In the genomic region with DNA sequence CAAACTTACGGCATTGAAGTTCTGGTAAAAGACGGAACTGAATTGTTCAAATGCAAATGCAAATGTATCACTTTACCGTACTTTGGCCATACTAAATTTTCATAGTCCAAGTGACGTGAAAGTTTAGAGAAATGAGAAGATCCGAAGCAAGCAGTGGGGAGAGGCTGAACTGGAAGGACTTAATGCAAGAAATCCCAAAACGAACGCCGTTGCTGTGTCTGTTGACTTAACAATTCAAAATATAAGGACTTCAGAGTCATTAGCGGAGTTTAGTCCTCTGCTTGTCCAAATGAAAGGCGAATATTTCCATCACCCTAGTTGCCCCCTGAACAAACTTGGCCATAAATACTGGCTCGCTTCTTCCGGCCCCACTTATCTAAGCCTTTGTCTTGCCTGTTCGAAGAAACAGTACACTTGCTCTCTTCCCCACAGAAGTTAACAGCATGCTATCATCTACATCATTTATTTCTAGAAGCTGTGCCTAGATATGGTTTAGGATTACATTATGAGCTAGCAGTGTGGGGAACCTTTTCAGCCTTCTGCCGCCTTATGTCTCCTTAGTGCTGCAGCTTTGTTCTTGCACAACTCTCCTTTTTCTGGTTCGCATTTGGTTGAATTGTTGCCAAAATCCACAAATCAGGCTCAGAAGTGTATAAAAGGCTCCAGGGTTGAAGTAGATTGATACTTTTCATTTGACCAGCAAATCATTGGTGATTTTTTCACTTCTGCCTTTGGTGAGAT, we compare ENCODE assay signal across 8 mouse cellular contexts. TPM values are rescaled to one million over a fixed set of nuclear protein-coding genes. Genes with fewer than 3 reads are reported as not detected.
DNase-seq lines count a peak whose midpoint lies in the region; ATAC-seq lines count a peak whose summit lies in the region.

No protein-coding gene starts in this region.

- 6% methylated on average over 15 of the region's 15 CpGs for WGBS in forebrain, embryonic 13.5 days
- WGBS in kidney, embryonic 14.5 days: 4% methylated on average over 15 of the region's 15 CpGs
- 24% methylated on average over 15 of the region's 15 CpGs for WGBS in midbrain, embryonic 10.5 days

- H3K4me3 ChIP-seq in forebrain, embryonic 13.5 days: peak overlapping the region; percentile 51
- H3K4me3 ChIP-seq in kidney, embryonic 14.5 days (ENCODE audit: low read length): peak overlapping the region; percentile 47
- H3K4me3 ChIP-seq in midbrain, embryonic 10.5 days: peak overlapping the region; percentile 59

- no peaks in the 10 kb centered on the region for H3K36me3 ChIP-seq in forebrain, embryonic 13.5 days (ENCODE audit: poor library complexity, severe bottlenecking)
- no peaks in the 10 kb centered on the region for H3K36me3 ChIP-seq in kidney, embryonic 14.5 days (ENCODE audit: control insufficient read depth, insufficient read depth, low read length)
- no peaks in the 10 kb centered on the region for H3K36me3 ChIP-seq in midbrain, embryonic 10.5 days

- H3K9me3 ChIP-seq in forebrain, embryonic 13.5 days (replicated peaks): no peaks in the 10 kb centered on the region
- H3K9me3 ChIP-seq in kidney, embryonic 14.5 days (ENCODE audit: control insufficient read depth, low read length): no peaks in the 10 kb centered on the region
- no peaks in the 10 kb centered on the region for H3K9me3 ChIP-seq in midbrain, embryonic 10.5 days (replicated peaks)

- DNase-seq in frontal cortex, postnatal 36 days (ENCODE audit: low spot score in 2 of 2): peak; percentile 13 to 24
- peak; percentile 70 for DNase-seq in NIH3T3 (ENCODE audit: low read depth)
- DNase-seq in midbrain, embryonic 10.5 days (ENCODE audit: low spot score): peak; percentile 47
- no peak for DNase-seq in ovary, postnatal 36 days (ENCODE audit: low spot score)
- DNase-seq in layer of hippocampus, adult 9-10 months (ENCODE audit: low spot score): no peak

- H3K4me1 ChIP-seq in forebrain, embryonic 13.5 days: peaks cover 22% of the 10 kb centered on the region
- H3K4me1 ChIP-seq in kidney, embryonic 14.5 days (ENCODE audit: control insufficient read depth, insufficient read depth, low read length): 0 out of 2 replicates have a peak, but pooled peaks cover 10% of the 10 kb centered on the region
- H3K4me1 ChIP-seq in midbrain, embryonic 10.5 days: peaks cover 29% of the 10 kb centered on the region

- peak overlapping the region; percentile 68 for H3K4me2 ChIP-seq in forebrain, embryonic 13.5 days
- peak overlapping the region; percentile 52 for H3K4me2 ChIP-seq in kidney, embryonic 14.5 days (replicated peaks; ENCODE audit: low read depth, low read length)

- H3K27ac ChIP-seq in forebrain, embryonic 13.5 days: peak overlapping the region; percentile 98
- H3K27ac ChIP-seq in kidney, embryonic 14.5 days (ENCODE audit: low read depth, low read length): peak overlapping the region; percentile 99
- H3K27ac ChIP-seq in midbrain, embryonic 10.5 days (replicated peaks): peak overlapping the region; percentile 92

- peak overlapping the region; percentile 81 for H3K9ac ChIP-seq in forebrain, embryonic 13.5 days
- H3K9ac ChIP-seq in kidney, embryonic 14.5 days (ENCODE audit: low read depth, low read length): peak overlapping the region; percentile 61

- no peaks in the 10 kb centered on the region for H3K27me3 ChIP-seq in forebrain, embryonic 13.5 days
- H3K27me3 ChIP-seq in kidney, embryonic 14.5 days (ENCODE audit: control insufficient read depth, insufficient read depth, low read length): no peaks in the 10 kb centered on the region
- H3K27me3 ChIP-seq in midbrain, embryonic 10.5 days (ENCODE audit: low read depth, poor library complexity, severe bottlenecking): no peaks in the 10 kb centered on the region

- no peak for ATAC-seq in frontal cortex, adult (ENCODE audit: low TSS enrichment)
- ATAC-seq in forebrain, embryonic 13.5 days: no peak
- no peak for ATAC-seq in kidney, embryonic 14.5 days (ENCODE audit: low FRiP score, low TSS enrichment)

RNA-seq across cellular contexts. Expression of gene Hist1h2bc, which starts 1.3 kb away (rescaled TPM):
- polyA plus RNA-seq in forebrain, embryonic 13.5 days (2015; fragmentation: Nextera tagmentation; extraction: Ambion mirVana): 34.1 and 41.4 TPM in 2 replicates
- 54.0 and 60.2 TPM in 2 replicates for polyA plus RNA-seq in kidney, embryonic 14.5 days (2014; fragmentation: Nextera tagmentation; extraction: Ambion mirVana)
- 22.1 and 23.9 TPM in 2 replicates for polyA plus RNA-seq in midbrain, embryonic 10.5 days (2016; fragmentation: Nextera tagmentation; extraction: Ambion mirVana)

RNA-seq across cellular contexts. Expression of gene Hist1h2ac, which starts 1.5 kb away (rescaled TPM):
- polyA plus RNA-seq in forebrain, embryonic 13.5 days (2015; fragmentation: Nextera tagmentation; extraction: Ambion mirVana): 1.0 and 1.3 TPM in 2 replicates
- polyA plus RNA-seq in kidney, embryonic 14.5 days (2014; fragmentation: Nextera tagmentation; extraction: Ambion mirVana): 1.3 and 1.9 TPM in 2 replicates
- 1.3 TPM in 2 replicates for polyA plus RNA-seq in midbrain, embryonic 10.5 days (2016; fragmentation: Nextera tagmentation; extraction: Ambion mirVana)

RNA-seq across cellular contexts. Expression of gene Hist1h1t, which starts 10.3 kb away (rescaled TPM):
- polyA plus RNA-seq in forebrain, embryonic 13.5 days (2015; fragmentation: Nextera tagmentation; extraction: Ambion mirVana): not detected in 2 replicates
- not detected in 2 replicates for polyA plus RNA-seq in kidney, embryonic 14.5 days (2014; fragmentation: Nextera tagmentation; extraction: Ambion mirVana)
- polyA plus RNA-seq in midbrain, embryonic 10.5 days (2016; fragmentation: Nextera tagmentation; extraction: Ambion mirVana): not detected in 2 replicates

RNA-seq across cellular contexts. Expression of gene Hist1h4c, which starts 13.0 kb away (rescaled TPM):
- polyA plus RNA-seq in forebrain, embryonic 13.5 days (2015; fragmentation: Nextera tagmentation; extraction: Ambion mirVana): 6.5 and 7.9 TPM in 2 replicates
- polyA plus RNA-seq in kidney, embryonic 14.5 days (2014; fragmentation: Nextera tagmentation; extraction: Ambion mirVana): 9.0 and 15.0 TPM in 2 replicates
- polyA plus RNA-seq in midbrain, embryonic 10.5 days (2016; fragmentation: Nextera tagmentation; extraction: Ambion mirVana): 4.9 and 5.1 TPM in 2 replicates

RNA-seq across cellular contexts. Expression of gene Hfe, which starts 25.4 kb away (rescaled TPM):
- polyA plus RNA-seq in forebrain, embryonic 13.5 days (2015; fragmentation: Nextera tagmentation; extraction: Ambion mirVana): 2.2 and 2.8 TPM in 2 replicates
- polyA plus RNA-seq in kidney, embryonic 14.5 days (2014; fragmentation: Nextera tagmentation; extraction: Ambion mirVana): 6.0 and 7.6 TPM in 2 replicates
- polyA plus RNA-seq in midbrain, embryonic 10.5 days (2016; fragmentation: Nextera tagmentation; extraction: Ambion mirVana): 2.3 and 2.5 TPM in 2 replicates

Comparison
In these comparisons a context has a peak if more than half of its experiments do, and no peak if none do; other contexts are left out.
1. DNase-seq: peak in frontal cortex, postnatal 36 days (2 of 2), NIH3T3 (single experiment) and midbrain, embryonic 10.5 days (single experiment); none in ovary, postnatal 36 days (single experiment) and layer of hippocampus, adult 9-10 months (single experiment).
2. Peak in every context shown above with its lines, with median percentiles within 50 percentile points of each other: H3K27ac ChIP-seq and H3K4me3 ChIP-seq.